23 mouse cellular contexts compared by ENCODE assay signal in genomic region chr4:16648174-16648573, GRCm38 (mm10).
"Had no signal": no experiment of that assay in that cellular context is flagged by ENCODE, and none has a peak within 500 bp of the region (broad histone marks: within the 10 kb centered on the region; RNA-seq: fewer than 3 reads in every experiment).

No protein-coding gene starts in this region.

- H3K36me3 ChIP-seq: heart, embryonic 13.5 days; heart, embryonic 15.5 days; hindbrain, embryonic 13.5 days; hindbrain, embryonic 15.5 days; limb, embryonic 10.5 days; limb, embryonic 12.5 days; liver, embryonic 13.5 days had no signal

- H3K9ac ChIP-seq: forebrain, postnatal 0 days; heart, embryonic 13.5 days; heart, embryonic 15.5 days; hindbrain, embryonic 13.5 days; hindbrain, embryonic 15.5 days; limb, embryonic 12.5 days; liver, embryonic 13.5 days had no signal

- H3K9me3 ChIP-seq: heart, embryonic 13.5 days; heart, embryonic 15.5 days; hindbrain, embryonic 13.5 days; hindbrain, embryonic 15.5 days; limb, embryonic 10.5 days; limb, embryonic 12.5 days; liver, embryonic 13.5 days had no signal

- H3K27ac ChIP-seq: heart, adult 2 months; heart, embryonic 13.5 days; heart, embryonic 15.5 days; hindbrain, embryonic 13.5 days; hindbrain, embryonic 15.5 days; hindbrain, postnatal 0 days; kidney, postnatal 0 days; layer of hippocampus, adult 2 months; left cerebral cortex, adult 2 months; limb, embryonic 10.5 days; limb, embryonic 12.5 days; liver, embryonic 13.5 days had no signal

- H3K4me1 ChIP-seq: heart, embryonic 13.5 days; heart, embryonic 15.5 days; hindbrain, embryonic 13.5 days; hindbrain, embryonic 15.5 days; limb, embryonic 10.5 days; limb, embryonic 12.5 days; liver, embryonic 13.5 days had no signal

- H3K4me2 ChIP-seq: heart, embryonic 11.5 days; heart, embryonic 13.5 days; heart, embryonic 15.5 days; hindbrain, embryonic 13.5 days; hindbrain, embryonic 15.5 days; limb, embryonic 12.5 days; liver, embryonic 13.5 days had no signal

- H3K27me3 ChIP-seq: heart, embryonic 13.5 days; heart, embryonic 15.5 days; hindbrain, embryonic 13.5 days; hindbrain, embryonic 15.5 days; limb, embryonic 12.5 days; liver, embryonic 13.5 days had no signal

- DNase-seq: forebrain, postnatal 0 days; gastrocnemius, postnatal 14 days; gastrocnemius, postnatal 36 days; heart, adult 11 months; heart, adult 2 months; heart, postnatal 14 days; heart, postnatal 36 days; kidney, adult 18-20 months; kidney, postnatal 14 days; kidney, postnatal 36 days; liver; liver, embryonic 13.5 days had no signal

- ATAC-seq: forebrain, postnatal 0 days; hindbrain, postnatal 0 days had no signal

- H3K4me3 ChIP-seq: heart, adult 2 months; heart, embryonic 13.5 days; heart, embryonic 15.5 days; hindbrain, embryonic 13.5 days; hindbrain, embryonic 15.5 days; layer of hippocampus, adult 2 months; left cerebral cortex, adult 2 months; limb, embryonic 10.5 days; limb, embryonic 12.5 days; liver, embryonic 13.5 days had no signal
